Mouse (Mus musculus) kidney, embryonic 14.5 days (tissue): ENCODE data around the gene Cdt1. TPM values are rescaled to one million over a fixed set of nuclear protein-coding genes. Genes with fewer than 3 reads are reported as not detected.

Experiments
- ATAC-seq: fragments of 200-750 bp; cut with Nextera tagmentation; 2 replicates; pipeline ENCODE4 v1.8.0; 2017; ENCODE audit warnings: moderate number of reproducible peaks, mild to moderate bottlenecking, moderate TSS enrichment, moderate library complexity; ENCODE audit not compliant: low FRiP score, low TSS enrichment
- H3K27ac ChIP-seq: fragments of 300-500 bp; sonication (generic); 2 replicates; pipeline ENCODE4 v1.5.1; 2014; ENCODE audit warnings: low read depth, mild to moderate bottlenecking, low read length, moderate library complexity, mixed read lengths
- H3K27me3 ChIP-seq: fragments of 300-500 bp; sonication (generic); 2 replicates; pipeline ENCODE4 v1.6.1; 2014; ENCODE audit warnings: mild to moderate bottlenecking, low read length; ENCODE audit not compliant: control insufficient read depth, insufficient read depth
- H3K36me3 ChIP-seq: fragments of 300-500 bp; sonication (generic); 2 replicates; pipeline ENCODE4 v1.6.1; 2014; ENCODE audit warnings: low read length, mixed read lengths; ENCODE audit not compliant: control insufficient read depth, insufficient read depth
- H3K4me1 ChIP-seq: fragments of 300-500 bp; sonication (generic); 2 replicates; pipeline ENCODE4 v1.6.1; 2014; ENCODE audit warnings: low read length, mixed read lengths; ENCODE audit not compliant: control insufficient read depth, insufficient read depth
- H3K4me2 ChIP-seq: fragments of 300-500 bp; sonication (generic); replicated peaks from 2 replicates; pipeline ENCODE4 v1.6.1; 2014; ENCODE audit warnings: low read depth, mild to moderate bottlenecking, low read length
- H3K4me3 ChIP-seq: fragments of 300-500 bp; sonication (generic); 2 replicates; pipeline ENCODE4 v1.5.1; 2014; ENCODE audit warnings: mild to moderate bottlenecking, low read length
- H3K9ac ChIP-seq: fragments of 300-500 bp; sonication (generic); 2 replicates; pipeline ENCODE4 v1.6.1; 2014; ENCODE audit warnings: low read depth, mild to moderate bottlenecking, low read length, moderate library complexity
- H3K9me3 ChIP-seq: fragments of 300-500 bp; sonication (generic); 2 replicates; pipeline ENCODE4 v1.6.1; 2016; ENCODE audit warnings: low read length; ENCODE audit not compliant: control insufficient read depth
- WGBS: fragments of 180-500 bp; shearing (Covaris S2); extraction: QIAGEN DNeasy Blood & Tissue Kit; methylation state at CpG from one replicate; pipeline ENCODE4 v1.1.7; 2014; 5-methylcytosine and 5-hydroxymethylcytosine counted together
- microRNA-seq: library from miRNA; unstranded; fragments of <30 nt; microRNA quantifications from one replicate; pipeline ENCODE4, GENCODE M21; 2016
- polyA plus RNA-seq: library from polyadenylated mRNA; unstranded; fragments of >200 nt; fragmentation: Nextera tagmentation; extraction: Ambion mirVana; gene quantifications from 2 replicates; pipeline ENCODE4 v1.2.1, GENCODE M21; 2014

Cdt1 gene
- polyA plus RNA-seq, 1 experiment from 2014 or later = 48.5 TPM

- no peaks in the 10 kb centered on the region for H3K27me3 ChIP-seq
- no peak within 1 kb of the TSS for H3K9ac ChIP-seq
- H3K9me3 ChIP-seq = no peaks in the 10 kb centered on the region
- peaks cover 17% of the 10 kb centered on the region for H3K4me1 ChIP-seq
- no peak within 1 kb of the TSS for H3K27ac ChIP-seq
- H3K4me2 ChIP-seq = no peak within 1 kb of the TSS
- no peak for ATAC-seq
- H3K4me3 ChIP-seq = no peak within 1 kb of the TSS
- H3K36me3 ChIP-seq = no peaks in the 10 kb centered on the region
- 75% methylated on average over 6 of the region's 6 CpGs for WGBS
These were observed 54.9 kb downstream of the Cdt1 start, which contains the start of gene Pabpn1l for GRCm38 (mm10) chr8:122622727-122623126. TSS of gene Pabpn1l (minus strand) at chr8:122622739.

Small RNA genes within 50 kb of the gene (microRNA-seq; reads per million reads assigned to microRNA genes)
- not detected for gene Mir6396

Other genes starting within 250 kb of the Cdt1 start
- not detected in 2 replicates for gene Trhr2, start 207.3 kb upstream of the Cdt1 start, polyA plus RNA-seq
- 35.7 and 43.8 TPM in 2 replicates for gene Zc3h18, start 191.4 kb upstream of the Cdt1 start, polyA plus RNA-seq
- gene Il17c, start 146.0 kb upstream of the Cdt1 start, polyA plus RNA-seq = not detected in 2 replicates
- gene Cyba, start 135.1 kb upstream of the Cdt1 start, polyA plus RNA-seq = 186 and 216 TPM in 2 replicates
- 23.2 and 36.1 TPM in 2 replicates for gene Mvd, start 124.6 kb upstream of the Cdt1 start, polyA plus RNA-seq
- gene Snai3, start 107.3 kb upstream of the Cdt1 start, polyA plus RNA-seq = 0.23 and 0.51 TPM in 2 replicates
- gene Rnf166, start 92.0 kb upstream of the Cdt1 start, polyA plus RNA-seq = 33.5 and 35.3 TPM in 2 replicates
- gene Ctu2, start 91.9 kb upstream of the Cdt1 start, polyA plus RNA-seq = 50.4 and 51.6 TPM in 2 replicates
- gene Piezo1, start 16.7 kb upstream of the Cdt1 start, polyA plus RNA-seq = 16.5 and 17.9 TPM in 2 replicates
- gene Aprt, start 8.9 kb downstream of the Cdt1 start, polyA plus RNA-seq = 370 and 400 TPM in 2 replicates
- 10.6 and 14.7 TPM in 2 replicates for gene Galns, start 43.4 kb downstream of the Cdt1 start, polyA plus RNA-seq
- 59.8 and 74.9 TPM in 2 replicates for gene Trappc2l, start 43.6 kb downstream of the Cdt1 start, polyA plus RNA-seq
- gene Pabpn1l, start 54.7 kb downstream of the Cdt1 start, polyA plus RNA-seq = not detected in 2 replicates
- gene Cbfa2t3, start 131.1 kb downstream of the Cdt1 start, polyA plus RNA-seq = 3.6 and 3.7 TPM in 2 replicates
- gene Acsf3, start 207.5 kb downstream of the Cdt1 start, polyA plus RNA-seq = 16.1 and 20.2 TPM in 2 replicates